Mouse (Mus musculus) lung, postnatal 0 days (tissue): ENCODE results near the gene Sertad2. TPM values are rescaled to one million over a fixed set of nuclear protein-coding genes. Genes with fewer than 3 reads are reported as not detected.
A peak's percentile ranks its signal among the peaks of the same experiment; 100 is the strongest.

ENCODE experiments used
- ATAC-seq: fragments of 200-750 bp; cut with Nextera tagmentation; 2 replicates; pipeline ENCODE4 v1.8.0; 2017; ENCODE audit warnings: moderate library complexity
- DNase-seq: peaks from one replicate; pipeline ENCODE4 v3.0.0-alpha.2; 2016; ENCODE audit warnings: low spot score
- H3K27ac ChIP-seq: fragments of 300-500 bp; sonication (generic); 2 replicates; pipeline ENCODE4 v1.5.1; 2014; ENCODE audit warnings: antibody characterized with exemption, mild to moderate bottlenecking, low read length, mixed read lengths
- H3K27me3 ChIP-seq: fragments of 300-500 bp; sonication (generic); replicated peaks from 2 replicates; pipeline ENCODE4 v1.6.1; 2014; ENCODE audit warnings: low read length, mixed read lengths; ENCODE audit not compliant: insufficient read depth
- H3K36me3 ChIP-seq: fragments of 300-500 bp; sonication (generic); 2 replicates; pipeline ENCODE4 v1.6.1; 2014; ENCODE audit warnings: low read length, mixed read lengths; ENCODE audit not compliant: insufficient read depth
- H3K4me1 ChIP-seq: fragments of 300-500 bp; sonication (generic); 2 replicates; pipeline ENCODE4 v1.6.1; 2014; ENCODE audit warnings: antibody characterized with exemption, low read depth, low read length, mixed read lengths; ENCODE audit not compliant: insufficient read depth
- H3K4me2 ChIP-seq: fragments of 300-500 bp; sonication (generic); replicated peaks from 2 replicates; pipeline ENCODE4 v1.6.1; 2014; ENCODE audit warnings: low read depth, mild to moderate bottlenecking, low read length, moderate library complexity, mixed read lengths
- H3K4me3 ChIP-seq: fragments of 300-500 bp; sonication (generic); 2 replicates; pipeline ENCODE4 v1.5.1; 2014; ENCODE audit warnings: low read depth, low read length
- H3K9ac ChIP-seq: fragments of 300-500 bp; sonication (generic); replicated peaks from 2 replicates; pipeline ENCODE4 v1.6.1; 2014; ENCODE audit warnings: low read depth, mild to moderate bottlenecking
- H3K9me3 ChIP-seq: fragments of 300-500 bp; sonication (generic); 2 replicates; pipeline ENCODE4 v1.6.1; 2016; ENCODE audit warnings: low read length, mixed read lengths
- CTCF ChIP-seq: IDR thresholded peaks from 2 replicates; pipeline ENCODE4 v1.5.1; 2016; ENCODE audit warnings: antibody characterized with exemption, mild to moderate bottlenecking
- EP300 ChIP-seq: IDR thresholded peaks from 2 replicates; pipeline ENCODE4 v1.6.1; 2016; ENCODE audit warnings: antibody characterized with exemption, mild to moderate bottlenecking, control low read depth
- WGBS: fragments of 180-500 bp; shearing (Covaris S2); extraction: QIAGEN DNeasy Blood & Tissue Kit; methylation state at CpG from one replicate; pipeline ENCODE4 v1.1.7; 2014; 5-methylcytosine and 5-hydroxymethylcytosine counted together
- polyA plus RNA-seq: library from polyadenylated mRNA; unstranded; fragments of >200 nt; fragmentation: Nextera tagmentation; extraction: Ambion mirVana; gene quantifications from 2 replicates; pipeline ENCODE4 v1.2.1, GENCODE M21; 2015

Sertad2 gene
- polyA plus RNA-seq, 1 experiment from 2014 or later = 43.6 TPM

DNA sequence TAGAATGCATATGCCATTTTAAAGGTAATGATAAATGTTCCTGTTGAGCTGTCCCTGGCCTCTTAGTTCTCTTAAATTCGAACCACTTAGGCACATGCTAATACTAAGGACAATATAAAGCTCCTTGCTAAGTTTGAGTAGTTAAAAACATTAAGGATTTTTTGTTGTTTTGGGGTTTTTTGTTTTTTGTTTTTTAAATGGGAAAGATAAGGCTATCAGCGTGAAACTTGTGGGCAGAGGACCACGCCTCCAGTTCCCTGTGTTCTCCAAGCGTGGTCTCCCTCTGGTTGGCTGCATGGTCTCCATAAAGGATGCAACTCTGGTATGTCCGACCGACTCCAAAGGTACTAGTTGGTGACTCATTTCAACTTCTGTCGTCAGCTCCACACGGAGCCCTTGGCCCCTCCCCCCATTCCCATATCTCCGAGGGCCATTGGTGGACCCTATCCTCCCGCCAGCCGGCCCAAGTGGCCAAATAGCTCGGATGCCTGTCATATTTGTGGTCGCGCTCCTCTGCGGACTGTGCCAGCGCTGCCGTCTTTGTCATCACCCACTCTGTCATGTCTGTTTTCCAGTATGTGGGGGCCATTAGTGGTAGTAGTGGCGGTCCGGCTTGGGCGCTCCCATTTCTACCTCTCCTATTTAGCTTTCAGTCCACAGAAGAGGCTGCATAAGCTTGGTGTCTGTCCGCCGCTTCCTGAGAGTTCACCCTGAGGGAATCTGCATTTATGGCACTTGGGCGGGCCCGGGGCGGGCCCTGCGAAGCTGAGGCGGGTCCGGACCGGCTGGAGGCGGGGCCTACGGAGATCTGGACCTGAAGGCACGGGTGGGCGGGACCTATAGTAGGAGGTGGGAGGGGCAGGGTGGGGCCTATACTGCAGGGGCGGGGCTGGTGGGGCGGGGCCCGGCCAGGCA lies 88.2 kb downstream of the Sertad2 start:
- Histone ChIP-seq H3K4me2 (peak overlapping the region; percentile 62), H3K4me3 (peak overlapping the region; percentile 67), H3K9me3 (no peaks in the 10 kb centered on the region), H3K4me1 (peaks cover 7% of the 10 kb centered on the region; the same call in 1 of the 2 replicates), H3K27me3 (no peaks in the 10 kb centered on the region), H3K36me3 (no peaks in the 10 kb centered on the region), H3K27ac (peak overlapping the region; percentile 100), H3K9ac (0 out of 2 replicates have a peak overlapping the region, but pooled peaks have one; percentile 29)
- ATAC-seq (peak; percentile 90), DNase-seq (peak; percentile 98)
- peak; percentile 92 for TF ChIP-seq EP300
- no peak for TF ChIP-seq CTCF
- WGBS = 2% methylated on average over 27 of the region's 36 CpGs

DNA sequence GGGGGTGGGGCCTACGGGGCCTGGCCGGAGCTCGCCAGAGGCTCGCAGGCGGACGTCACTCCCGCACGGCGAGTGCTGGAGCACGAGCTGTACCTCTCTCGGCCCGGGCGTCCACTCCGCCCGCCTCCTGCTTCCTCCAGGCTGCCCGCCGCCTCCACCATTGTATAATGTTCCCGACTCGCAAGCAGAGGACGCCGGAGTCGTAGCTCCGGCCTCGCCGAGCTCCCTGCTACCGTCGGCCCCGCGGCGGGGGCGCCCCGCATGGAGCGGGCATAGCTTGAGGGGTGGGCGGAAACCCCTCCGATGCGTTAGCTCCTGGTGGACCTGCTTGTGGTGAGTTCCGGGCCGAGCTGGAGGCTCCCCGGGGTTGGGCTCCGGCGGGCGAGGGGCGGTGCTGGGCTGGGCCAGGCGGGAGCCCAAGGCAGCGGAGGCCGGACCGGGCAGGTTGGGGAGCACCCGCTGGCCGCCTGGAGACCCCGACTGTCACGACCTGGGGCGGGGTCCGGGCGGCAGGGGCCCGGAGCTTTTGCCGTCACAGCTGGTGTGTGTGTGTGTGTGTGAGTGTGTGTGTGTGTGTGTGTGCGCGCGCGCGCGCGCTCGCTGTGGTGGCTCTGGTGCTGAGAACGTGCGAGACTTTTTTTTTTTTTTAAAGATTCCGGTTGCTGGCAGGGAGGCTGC lies 89.0 kb downstream of the Sertad2 start:
- TF ChIP-seq EP300 = no peak
- peak; percentile 0; the same call in 1 of the 2 replicates for TF ChIP-seq CTCF
- peaks cover 7% of the 10 kb centered on the region; the same call in 1 of the 2 replicates for H3K4me1 ChIP-seq
- H3K36me3 ChIP-seq = no peaks in the 10 kb centered on the region
- H3K27me3 ChIP-seq = no peaks in the 10 kb centered on the region
- H3K9me3 ChIP-seq = no peaks in the 10 kb centered on the region
- peak overlapping the region; percentile 61 for H3K4me2 ChIP-seq
- peak overlapping the region; percentile 84 for H3K9ac ChIP-seq
- ATAC-seq = peak; percentile 93
- peak overlapping the region; percentile 100 for H3K27ac ChIP-seq
- peak; percentile 86 for DNase-seq
- peak overlapping the region; percentile 67 for H3K4me3 ChIP-seq
- under 1% methylated on average over 36 of the region's 67 CpGs for WGBS

DNA sequence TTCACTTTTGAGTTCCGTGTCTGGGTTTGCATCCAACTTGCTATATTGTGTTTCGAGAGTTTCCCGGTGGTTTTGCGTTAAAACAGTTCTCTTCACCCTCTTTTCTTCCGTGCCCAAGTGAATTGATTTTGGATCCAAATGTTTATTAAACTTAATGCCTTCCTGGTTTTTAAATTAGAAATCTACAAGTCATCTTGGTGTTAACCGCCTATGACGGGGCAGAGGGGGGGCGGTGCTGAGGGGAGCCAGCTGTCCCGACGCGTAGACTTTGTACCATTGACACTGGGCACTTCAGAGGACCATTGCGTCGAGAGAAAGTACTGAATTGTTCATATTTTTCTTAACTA lies 89.5 kb downstream of the Sertad2 start:
- TF ChIP-seq EP300 (0 out of 2 replicates have a peak, but pooled peaks have one; percentile 38), CTCF (no peak)
- H3K9ac ChIP-seq = peak overlapping the region; percentile 84
- DNase-seq = peak; percentile 89

DNA sequence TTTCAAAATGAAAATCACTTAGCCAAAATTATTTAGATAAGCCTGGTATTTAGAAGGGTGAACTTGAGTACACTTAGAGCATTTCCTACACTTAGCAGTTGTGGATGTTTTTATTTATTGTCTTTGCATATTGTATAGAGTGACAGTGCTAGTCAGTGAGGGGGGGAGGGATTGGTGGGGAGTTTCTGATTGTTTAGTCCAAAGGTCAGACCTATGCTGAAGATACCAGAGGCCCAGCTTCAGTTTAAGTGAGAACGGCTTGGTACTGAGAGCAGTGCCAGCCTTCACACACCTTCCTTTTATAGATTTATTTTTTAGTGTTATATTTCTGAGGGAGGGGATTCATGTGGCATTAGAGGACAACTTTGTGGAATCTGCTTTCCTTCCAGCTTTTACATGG lies 91.5 kb downstream of the Sertad2 start:
- Histone ChIP-seq H3K27me3 (no peaks in the 10 kb centered on the region), H3K9me3 (no peaks in the 10 kb centered on the region), H3K4me2 (no peak overlapping the region), H3K4me3 (no peak overlapping the region), H3K4me1 (peaks cover 8% of the 10 kb centered on the region; the same call in 1 of the 2 replicates), H3K9ac (no peak overlapping the region), H3K27ac (no peak overlapping the region), H3K36me3 (no peaks in the 10 kb centered on the region)
- ATAC-seq = no peak
- 76% methylated on average over 1 of the region's 1 CpGs for WGBS
- no peak for TF ChIP-seq EP300
- TF ChIP-seq CTCF = no peak
- DNase-seq = no peak

More for the DNA sequence above, 89.5 kb downstream of the Sertad2 start:
- H3K4me3 ChIP-seq = peak overlapping the region; percentile 67
- H3K27me3 ChIP-seq = no peaks in the 10 kb centered on the region
- peak overlapping the region; percentile 100 for H3K27ac ChIP-seq
- no peaks in the 10 kb centered on the region for H3K9me3 ChIP-seq
- no peak for ATAC-seq
- under 1% methylated on average over 13 of the region's 13 CpGs for WGBS
- H3K4me1 ChIP-seq = peaks cover 7% of the 10 kb centered on the region; the same call in 1 of the 2 replicates
- peak overlapping the region; percentile 61 for H3K4me2 ChIP-seq
- no peaks in the 10 kb centered on the region for H3K36me3 ChIP-seq

DNA sequence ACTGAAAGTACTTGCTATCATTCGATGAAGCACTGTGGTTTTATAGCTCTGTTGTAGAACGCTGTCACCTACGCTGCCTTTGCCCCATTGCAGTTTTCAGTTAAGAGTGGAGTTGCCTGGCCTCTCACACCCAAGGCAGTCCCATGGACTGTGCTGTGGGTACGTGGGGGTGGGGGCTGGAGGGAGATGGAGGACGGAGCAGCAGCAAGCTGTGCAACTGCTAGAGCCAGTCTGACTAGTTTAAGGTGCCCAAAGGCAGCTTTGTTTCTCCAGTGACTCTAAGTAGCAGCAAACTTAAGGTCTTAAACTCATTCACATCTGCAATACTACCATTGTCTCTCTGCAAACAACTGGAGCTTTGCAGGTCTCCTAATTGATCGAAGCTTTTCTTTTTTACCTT lies 92.6 kb downstream of the Sertad2 start:
- DNase-seq (peak; percentile 47), ATAC-seq (no peak)
- no peak overlapping the region for H3K4me3 ChIP-seq

DNA sequence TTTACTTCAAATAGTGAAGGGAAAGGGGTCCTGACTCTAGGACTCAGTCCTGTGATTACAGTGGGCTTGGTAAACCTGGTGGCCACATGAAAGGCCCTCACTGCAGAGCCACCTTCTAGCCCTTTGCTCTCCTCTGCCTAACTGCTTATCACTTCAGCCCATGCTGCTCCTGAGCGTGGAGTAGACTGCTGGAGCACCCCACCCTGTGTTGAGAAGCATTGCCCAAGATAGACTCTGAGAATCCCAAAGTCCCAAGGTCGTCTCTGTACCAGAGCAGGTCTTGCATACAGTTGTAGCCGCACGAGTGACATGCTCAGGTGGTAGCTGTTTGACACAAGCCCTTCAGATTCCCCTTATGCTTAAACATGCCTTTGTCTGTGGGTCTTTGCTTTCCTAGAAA lies 93.1 kb downstream of the Sertad2 start:
- Histone ChIP-seq H3K9me3 (no peaks in the 10 kb centered on the region), H3K27ac (0 out of 2 replicates have a peak overlapping the region, but pooled peaks have one; percentile 16), H3K4me1 (peaks cover 21% of the 10 kb centered on the region; the same call in 1 of the 2 replicates), H3K4me3 (no peak overlapping the region), H3K27me3 (no peaks in the 10 kb centered on the region), H3K9ac (no peak overlapping the region), H3K36me3 (no peaks in the 10 kb centered on the region), H3K4me2 (no peak overlapping the region)
- DNase-seq (no peak), ATAC-seq (no peak)
- 55% methylated on average over 4 of the region's 4 CpGs for WGBS
- TF ChIP-seq CTCF (no peak), EP300 (no peak)

More for the DNA sequence above, 92.6 kb downstream of the Sertad2 start:
- no peak overlapping the region for H3K27ac ChIP-seq
- no peaks in the 10 kb centered on the region for H3K27me3 ChIP-seq
- H3K4me1 ChIP-seq = peaks cover 17% of the 10 kb centered on the region; the same call in 1 of the 2 replicates
- TF ChIP-seq EP300 (no peak), CTCF (no peak)
- H3K4me2 ChIP-seq = peak overlapping the region; percentile 6; the same call in 1 of the 2 replicates
- no peaks in the 10 kb centered on the region for H3K9me3 ChIP-seq
- WGBS = 43% methylated on average over 6 of the region's 6 CpGs
- H3K9ac ChIP-seq = no peak overlapping the region
- no peaks in the 10 kb centered on the region for H3K36me3 ChIP-seq
